Comparison of ENCODE assay signal across 8 mouse cellular contexts in genomic region chr17:21909456-21910052, GRCm38 (mm10). TPM values are rescaled to one million over a fixed set of nuclear protein-coding genes. Genes with fewer than 3 reads are reported as not detected.
A peak's percentile ranks its signal among the peaks of the same experiment; 100 is the strongest.
DNase-seq lines count a peak whose midpoint lies in the region; ATAC-seq lines count a peak whose summit lies in the region.
"Not testable (repeated sequence)": the region's sequence is repeated elsewhere in the genome, so short reads cannot be mapped to it uniquely, and the experiment has no call there.

TSS of gene Zfp995 (minus strand) at chr17:21909926.

- DNase-seq in T-cell, adult 2 months (ENCODE audit: low spot score): peak; percentile 74
- peak; percentile 59 to 65 for DNase-seq in cerebellum, postnatal 36 days
- DNase-seq in frontal cortex, postnatal 36 days (ENCODE audit: low spot score in 2 of 2): peak; percentile 53 to 71
- DNase-seq in left cerebral cortex, adult 11 months (ENCODE audit: low spot score): peak; percentile 39
- DNase-seq in lung, postnatal 36 days: peak; percentile 87
- peak; percentile 78 for DNase-seq in retina, embryonic 14.5 days (ENCODE audit: low spot score)
- peak; percentile 38 to 65 for DNase-seq in urinary bladder, adult 18-20 months (ENCODE audit: low spot score in 2 of 2)

- H3K27me3 ChIP-seq in hindbrain, embryonic 15.5 days: not testable (repeated sequence)

- H3K9ac ChIP-seq in hindbrain, embryonic 15.5 days: peak within 1 kb of the TSS; percentile 84

- H3K27ac ChIP-seq in hindbrain, embryonic 15.5 days (replicated peaks): peak within 1 kb of the TSS; percentile 70

- peak within 1 kb of the TSS; percentile 75 for H3K4me3 ChIP-seq in hindbrain, embryonic 15.5 days

- not testable (repeated sequence) for H3K9me3 ChIP-seq in hindbrain, embryonic 15.5 days

- not testable (repeated sequence) for H3K36me3 ChIP-seq in hindbrain, embryonic 15.5 days

- ATAC-seq in hindbrain, embryonic 15.5 days (ENCODE audit: low FRiP score, low read depth): peak; percentile 98

- H3K4me1 ChIP-seq in hindbrain, embryonic 15.5 days (replicated peaks): not testable (repeated sequence)

- peak within 1 kb of the TSS; percentile 79 for H3K4me2 ChIP-seq in hindbrain, embryonic 15.5 days

- under 1% methylated on average over 24 of the region's 24 CpGs for WGBS in hindbrain, embryonic 15.5 days

RNA-seq across cellular contexts. Expression of gene Zfp995, which starts in this region (rescaled TPM):
- polyA plus RNA-seq in hindbrain, embryonic 15.5 days (2015; fragmentation: Nextera tagmentation; extraction: Ambion mirVana): 7.8 and 9.0 TPM in 2 replicates

Comparison
In these comparisons a context has a peak if more than half of its experiments do, and no peak if none do; other contexts are left out.
1. Peak in every context shown above with its lines: DNase-seq, ATAC-seq, H3K4me3 ChIP-seq and H3K27ac ChIP-seq.